ENCODE assay signal across 8 mouse cellular contexts in the genomic region with DNA sequence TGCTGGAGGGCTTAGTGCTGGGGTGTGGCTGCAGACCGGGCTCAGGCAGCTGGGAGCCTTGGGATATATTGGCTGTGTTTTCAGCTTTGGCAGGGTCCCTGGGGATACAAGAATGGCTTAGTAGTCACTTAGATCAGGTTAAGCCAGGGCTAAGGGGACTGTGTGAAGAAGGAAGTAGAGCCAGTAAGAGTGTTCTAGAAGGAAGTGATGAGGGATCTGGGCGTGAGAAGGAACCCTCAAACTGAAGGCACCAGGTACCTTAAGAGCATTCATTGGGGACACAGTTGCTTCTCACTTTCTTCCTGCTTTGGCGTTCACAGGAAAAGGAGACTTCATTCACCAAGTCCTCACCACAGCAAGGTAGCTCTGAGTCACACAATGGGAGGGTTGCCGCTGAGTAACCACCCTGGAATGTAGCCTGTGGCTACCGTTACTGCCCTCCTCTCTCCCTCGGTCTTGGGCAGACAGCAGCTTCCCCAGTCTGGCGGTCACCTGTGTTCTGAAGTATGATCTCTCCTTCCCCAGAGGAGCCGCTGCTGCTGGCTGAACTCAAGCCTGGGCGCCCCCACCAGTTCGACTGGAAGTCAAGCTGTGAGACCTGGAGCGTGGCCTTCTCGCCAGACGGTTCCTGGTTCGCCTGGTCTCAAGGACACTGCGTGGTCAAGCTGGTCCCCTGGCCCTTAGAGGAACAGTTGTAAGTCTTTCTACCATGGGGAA. TPM values are rescaled to one million over a fixed set of nuclear protein-coding genes. Genes with fewer than 3 reads are reported as not detected.
DNase-seq lines count a peak whose midpoint lies in the region; ATAC-seq lines count a peak whose summit lies in the region.

No protein-coding gene starts in this region.

- H3K9ac ChIP-seq in liver, embryonic 16.5 days (ENCODE audit: low read depth, low read length), result no peak overlapping the region; the same call in 1 of the 2 replicates
- no peak overlapping the region for H3K9ac ChIP-seq in midbrain, embryonic 14.5 days (replicated peaks; ENCODE audit: low read length)

- H3K27me3 ChIP-seq in liver, embryonic 16.5 days (ENCODE audit: control insufficient read depth, insufficient read depth, low read depth, low read length), result no peaks in the 10 kb centered on the region
- H3K27me3 ChIP-seq in midbrain, embryonic 14.5 days (ENCODE audit: control insufficient read depth, insufficient read depth, low read length), result no peaks in the 10 kb centered on the region
- H3K27me3 ChIP-seq in limb, embryonic 10.5 days (ENCODE audit: low read depth, poor library complexity, severe bottlenecking), result no peaks in the 10 kb centered on the region

- ATAC-seq in liver, embryonic 16.5 days (ENCODE audit: low read depth), result no peak
- no peak for ATAC-seq in midbrain, embryonic 14.5 days (ENCODE audit: low FRiP score, low TSS enrichment)

- H3K4me2 ChIP-seq in liver, embryonic 16.5 days (ENCODE audit: low read depth, low read length), result no peak overlapping the region
- H3K4me2 ChIP-seq in midbrain, embryonic 14.5 days (ENCODE audit: low read length), result no peak overlapping the region

- 54% methylated on average over 15 of the region's 15 CpGs for WGBS in liver, embryonic 16.5 days (ENCODE audit: insufficient replicate concordance)
- WGBS in midbrain, embryonic 14.5 days, result 57% methylated on average over 15 of the region's 15 CpGs
- WGBS in limb, embryonic 10.5 days, result 64% methylated on average over 15 of the region's 15 CpGs

- no peak for DNase-seq in liver
- DNase-seq in fibroblast of lung, adult 2 months (ENCODE audit: low read depth), result peak; percentile 90
- DNase-seq in kidney, postnatal 25 days, result peak; percentile 47 to 82
- peak; percentile 78 for DNase-seq in urinary bladder, postnatal 14 days (ENCODE audit: low spot score)
- DNase-seq in midbrain, embryonic 14.5 days, result no peak
- no peak for DNase-seq in limb, embryonic 10.5 days (ENCODE audit: low spot score)
- no peak for DNase-seq in thymus, postnatal 25 days

- H3K4me1 ChIP-seq in liver, embryonic 16.5 days (ENCODE audit: control insufficient read depth, low read depth, low read length), result peaks cover 34% of the 10 kb centered on the region
- peaks cover 27% of the 10 kb centered on the region for H3K4me1 ChIP-seq in midbrain, embryonic 14.5 days (ENCODE audit: control insufficient read depth, insufficient read depth, low read length)
- peaks cover 36% of the 10 kb centered on the region for H3K4me1 ChIP-seq in limb, embryonic 10.5 days

- H3K27ac ChIP-seq in liver, embryonic 16.5 days (ENCODE audit: low read length), result 0 out of 2 replicates have a peak overlapping the region, but pooled peaks have one; percentile 39
- H3K27ac ChIP-seq in midbrain, embryonic 14.5 days (replicated peaks; ENCODE audit: low read depth, low read length), result no peak overlapping the region
- no peak overlapping the region for H3K27ac ChIP-seq in limb, embryonic 10.5 days

- no peak overlapping the region for H3K4me3 ChIP-seq in liver, embryonic 16.5 days (ENCODE audit: low read depth, low read length)
- no peak overlapping the region for H3K4me3 ChIP-seq in midbrain, embryonic 14.5 days (replicated peaks; ENCODE audit: low read depth, low read length)
- no peak overlapping the region for H3K4me3 ChIP-seq in limb, embryonic 10.5 days

- no peaks in the 10 kb centered on the region for H3K9me3 ChIP-seq in liver, embryonic 16.5 days (replicated peaks; ENCODE audit: control insufficient read depth, low read length)
- no peaks in the 10 kb centered on the region for H3K9me3 ChIP-seq in midbrain, embryonic 14.5 days (ENCODE audit: control insufficient read depth, low read length)
- no peaks in the 10 kb centered on the region for H3K9me3 ChIP-seq in limb, embryonic 10.5 days (replicated peaks)

- no peaks in the 10 kb centered on the region for H3K36me3 ChIP-seq in liver, embryonic 16.5 days (ENCODE audit: control insufficient read depth, insufficient read depth)
- peaks cover 38% of the 10 kb centered on the region for H3K36me3 ChIP-seq in midbrain, embryonic 14.5 days (ENCODE audit: control insufficient read depth, insufficient read depth, low read length)
- peaks cover 42% of the 10 kb centered on the region for H3K36me3 ChIP-seq in limb, embryonic 10.5 days

RNA-seq across cellular contexts. Expression of gene Wsb2, which starts 6.1 kb away (rescaled TPM):
- polyA plus RNA-seq in liver, embryonic 16.5 days (2015; fragmentation: Nextera tagmentation; extraction: Ambion mirVana), result 16.8 and 20.5 TPM in 2 replicates
- 238 and 242 TPM in 2 replicates for polyA plus RNA-seq in midbrain, embryonic 14.5 days (2014; fragmentation: Nextera tagmentation; extraction: Ambion mirVana)
- polyA plus RNA-seq in limb, embryonic 10.5 days (2016; fragmentation: Nextera tagmentation; extraction: Ambion mirVana), result 37.2 and 41.7 TPM in 2 replicates

RNA-seq across cellular contexts. Expression of gene Rfc5, which starts 25.6 kb away (rescaled TPM):
- polyA plus RNA-seq in liver, embryonic 16.5 days (2015; fragmentation: Nextera tagmentation; extraction: Ambion mirVana), result 44.3 and 46.6 TPM in 2 replicates
- 23.0 and 30.7 TPM in 2 replicates for polyA plus RNA-seq in midbrain, embryonic 14.5 days (2014; fragmentation: Nextera tagmentation; extraction: Ambion mirVana)
- polyA plus RNA-seq in limb, embryonic 10.5 days (2016; fragmentation: Nextera tagmentation; extraction: Ambion mirVana), result 159 and 167 TPM in 2 replicates

RNA-seq across cellular contexts. Expression of gene Vsig10, which starts 44.3 kb away (rescaled TPM):
- 1.5 and 1.8 TPM in 2 replicates for polyA plus RNA-seq in liver, embryonic 16.5 days (2015; fragmentation: Nextera tagmentation; extraction: Ambion mirVana)
- 0.24 and 1.3 TPM in 2 replicates for polyA plus RNA-seq in midbrain, embryonic 14.5 days (2014; fragmentation: Nextera tagmentation; extraction: Ambion mirVana)
- polyA plus RNA-seq in limb, embryonic 10.5 days (2016; fragmentation: Nextera tagmentation; extraction: Ambion mirVana), result 3.1 and 4.4 TPM in 2 replicates

RNA-seq across cellular contexts. Expression of gene Ksr2, which starts 50.6 kb away (rescaled TPM):
- polyA plus RNA-seq in liver, embryonic 16.5 days (2015; fragmentation: Nextera tagmentation; extraction: Ambion mirVana), result 0.05 and 0.06 TPM in 2 replicates
- 6.5 and 8.1 TPM in 2 replicates for polyA plus RNA-seq in midbrain, embryonic 14.5 days (2014; fragmentation: Nextera tagmentation; extraction: Ambion mirVana)
- polyA plus RNA-seq in limb, embryonic 10.5 days (2016; fragmentation: Nextera tagmentation; extraction: Ambion mirVana), result 0.01 TPM in 1 of 2 replicates, not detected in the other

Comparison
In these comparisons a context has a peak if more than half of its experiments do, and no peak if none do; other contexts are left out.
1. DNase-seq: peak in fibroblast of lung, adult 2 months (single experiment), kidney, postnatal 25 days (2 of 2) and urinary bladder, postnatal 14 days (single experiment); none in liver (single experiment), midbrain, embryonic 14.5 days (single experiment), limb, embryonic 10.5 days (single experiment) and thymus, postnatal 25 days (single experiment).